Mouse (Mus musculus) heart, postnatal 0 days (tissue): ENCODE results near the gene Ctf1.

Experiments used
- CTCF ChIP-seq: IDR thresholded peaks from 2 replicates; pipeline ENCODE4 v1.5.1; 2016; ENCODE audit warnings: antibody characterized with exemption, control low read depth, low read depth
- EP300 ChIP-seq: IDR thresholded peaks from 2 replicates; pipeline ENCODE4 v1.6.1; 2016; ENCODE audit warnings: antibody characterized with exemption, low read depth

GRCm38 (mm10) chr7:127693290-127693689, 19.2 kb upstream of the Ctf1 start:
- TF ChIP-seq CTCF: no peak
- TF ChIP-seq EP300: no peak
